Mouse (Mus musculus) hindbrain, embryonic 14.5 days (tissue): ENCODE data around the gene Egfl7. TPM values are rescaled to one million over a fixed set of nuclear protein-coding genes. Genes with fewer than 3 reads are reported as not detected.

Experiments
- ATAC-seq: fragments of 200-750 bp; cut with Nextera tagmentation; 2 replicates; pipeline ENCODE4 v1.8.0; 2017; ENCODE audit warnings: moderate number of reproducible peaks, mild to moderate bottlenecking, moderate TSS enrichment, moderate library complexity; ENCODE audit not compliant: low FRiP score
- DNase-seq: peaks from one replicate; pipeline ENCODE4 v3.0.0-alpha.2; 2015; ENCODE audit warnings: low spot score
- H3K27ac ChIP-seq: fragments of 300-500 bp; sonication (generic); 2 replicates; pipeline ENCODE4 v1.5.1; 2014; ENCODE audit warnings: mild to moderate bottlenecking, moderate library complexity
- H3K27me3 ChIP-seq: fragments of 300-500 bp; sonication (generic); 2 replicates; pipeline ENCODE4 v1.6.1; 2014; ENCODE audit warnings: mild to moderate bottlenecking, low read length, mixed read lengths; ENCODE audit not compliant: control insufficient read depth, insufficient read depth
- H3K36me3 ChIP-seq: fragments of 300-500 bp; sonication (generic); replicated peaks from 2 replicates; pipeline ENCODE4 v1.6.1; 2014; ENCODE audit not compliant: control insufficient read depth, insufficient read depth
- H3K4me1 ChIP-seq: fragments of 300-500 bp; sonication (generic); replicated peaks from 2 replicates; pipeline ENCODE4 v1.6.1; 2014; ENCODE audit warnings: antibody characterized with exemption, low read length, mixed read lengths; ENCODE audit not compliant: control insufficient read depth, insufficient read depth
- H3K4me2 ChIP-seq: fragments of 300-500 bp; sonication (generic); replicated peaks from 2 replicates; pipeline ENCODE4 v1.6.1; 2014; ENCODE audit warnings: mild to moderate bottlenecking, moderate library complexity
- H3K4me3 ChIP-seq: fragments of 300-500 bp; sonication (generic); replicated peaks from 2 replicates; pipeline ENCODE4 v1.5.1; 2014; ENCODE audit warnings: mild to moderate bottlenecking, low read length
- H3K9ac ChIP-seq: fragments of 300-500 bp; sonication (generic); 2 replicates; pipeline ENCODE4 v1.6.1; 2014
- H3K9me3 ChIP-seq: fragments of 300-500 bp; sonication (generic); 2 replicates; pipeline ENCODE4 v1.6.1; 2016; ENCODE audit warnings: low read length; ENCODE audit not compliant: control insufficient read depth
- WGBS: fragments of 180-500 bp; shearing (Covaris S2); extraction: QIAGEN DNeasy Blood & Tissue Kit; methylation state at CpG from one replicate; pipeline ENCODE4 v1.1.7; 2014; 5-methylcytosine and 5-hydroxymethylcytosine counted together
- polyA plus RNA-seq: library from polyadenylated mRNA; unstranded; fragments of >200 nt; fragmentation: Nextera tagmentation; extraction: Ambion mirVana; gene quantifications from 2 replicates; pipeline ENCODE4 v1.2.1, GENCODE M21; 2014

Egfl7 gene
- polyA plus RNA-seq, 1 experiment from 2014 or later, result 69.2 TPM

GRCm38 (mm10) chr2:26585713-26586112 lies 5.9 kb downstream of the Egfl7 start:
- Histone ChIP-seq H3K36me3 (no peaks in the 10 kb centered on the region), H3K9ac (0 out of 2 replicates have a peak overlapping the region, but pooled peaks have one; percentile 10), H3K4me1 (peaks cover 13% of the 10 kb centered on the region), H3K27ac (0 out of 2 replicates have a peak overlapping the region, but pooled peaks have one; percentile 36), H3K4me2 (no peak overlapping the region), H3K9me3 (no peaks in the 10 kb centered on the region), H3K4me3 (peak overlapping the region; percentile 59), H3K27me3 (no peaks in the 10 kb centered on the region)
- no peak for ATAC-seq
- DNase-seq, result no peak
- 67% methylated on average over 6 of the region's 6 CpGs for WGBS

- DNase-seq, result peak; percentile 66
- H3K27ac ChIP-seq, result peak within 1 kb of the TSS; percentile 36; the same call in 1 of the 2 replicates
- peaks cover 13% of the 10 kb centered on the region for H3K4me1 ChIP-seq
- ATAC-seq, result peak; percentile 84
- 1% methylated on average over 58 of the region's 65 CpGs for WGBS
- peak within 1 kb of the TSS; percentile 59 for H3K4me3 ChIP-seq
- no peaks in the 10 kb centered on the region for H3K9me3 ChIP-seq
- no peaks in the 10 kb centered on the region for H3K36me3 ChIP-seq
- H3K4me2 ChIP-seq, result peak within 1 kb of the TSS; percentile 87
- H3K27me3 ChIP-seq, result no peaks in the 10 kb centered on the region
- H3K9ac ChIP-seq, result peak within 1 kb of the TSS; percentile 73
Measured at GRCm38 (mm10) chr2:26586294-26587043, 6.7 kb downstream of the Egfl7 start, which contains the start of gene Gm20532. Gene Gm20532 (plus strand): TSS chr2:26586639.

GRCm38 (mm10) chr2:26587044-26587405 lies 7.2 kb downstream of the Egfl7 start:
- no peak for DNase-seq
- no peak; the same call in 1 of the 2 replicates for ATAC-seq
- peak overlapping the region; percentile 87 for H3K4me2 ChIP-seq

GRCm38 (mm10) chr2:26588573-26588972 lies 8.8 kb downstream of the Egfl7 start:
- H3K27me3 ChIP-seq, result no peaks in the 10 kb centered on the region
- H3K4me1 ChIP-seq, result peaks cover 13% of the 10 kb centered on the region
- 55% methylated on average over 4 of the region's 4 CpGs for WGBS
- ATAC-seq (no peak), DNase-seq (no peak)
- H3K4me2 ChIP-seq, result 0 out of 2 replicates have a peak overlapping the region, but pooled peaks have one; percentile 25
- no peaks in the 10 kb centered on the region for H3K9me3 ChIP-seq
- H3K27ac ChIP-seq, result peak overlapping the region; percentile 24; the same call in 1 of the 2 replicates
- H3K9ac ChIP-seq, result 0 out of 2 replicates have a peak overlapping the region, but pooled peaks have one; percentile 24
- no peak overlapping the region; the same call in 1 of the 2 replicates for H3K4me3 ChIP-seq
- H3K36me3 ChIP-seq, result no peaks in the 10 kb centered on the region

More at GRCm38 (mm10) chr2:26587044-26587405, 7.2 kb downstream of the Egfl7 start:
- H3K36me3 ChIP-seq, result no peaks in the 10 kb centered on the region
- H3K9me3 ChIP-seq, result no peaks in the 10 kb centered on the region
- peak overlapping the region; percentile 23; the same call in 1 of the 2 replicates for H3K27ac ChIP-seq
- peaks cover 13% of the 10 kb centered on the region for H3K4me1 ChIP-seq
- H3K27me3 ChIP-seq, result no peaks in the 10 kb centered on the region
- H3K9ac ChIP-seq, result peak overlapping the region; percentile 73
- peak overlapping the region; percentile 59 for H3K4me3 ChIP-seq
- 5% methylated on average over 11 of the region's 11 CpGs for WGBS

- no peak for ATAC-seq
- no peak overlapping the region; the same call in 1 of the 2 replicates for H3K4me3 ChIP-seq
- WGBS, result 89% methylated on average over 10 of the region's 10 CpGs
Measured at GRCm38 (mm10) chr2:26589284-26589683, 9.5 kb downstream of the Egfl7 start.

GRCm38 (mm10) chr2:26590282-26590681 lies 10.5 kb downstream of the Egfl7 start:
- no peaks in the 10 kb centered on the region for H3K36me3 ChIP-seq
- H3K4me2 ChIP-seq, result no peak overlapping the region
- no peak overlapping the region for H3K27ac ChIP-seq
- H3K27me3 ChIP-seq, result no peaks in the 10 kb centered on the region
- H3K4me1 ChIP-seq, result peaks cover 13% of the 10 kb centered on the region
- no peak for DNase-seq
- ATAC-seq, result no peak
- no peak overlapping the region for H3K4me3 ChIP-seq
- H3K9ac ChIP-seq, result no peak overlapping the region
- no peaks in the 10 kb centered on the region for H3K9me3 ChIP-seq
- 90% methylated on average over 7 of the region's 7 CpGs for WGBS

More at GRCm38 (mm10) chr2:26589284-26589683, 9.5 kb downstream of the Egfl7 start:
- DNase-seq, result no peak
- no peak overlapping the region for H3K27ac ChIP-seq
- H3K27me3 ChIP-seq, result no peaks in the 10 kb centered on the region
- no peaks in the 10 kb centered on the region for H3K9me3 ChIP-seq
- no peak overlapping the region for H3K9ac ChIP-seq
- H3K36me3 ChIP-seq, result no peaks in the 10 kb centered on the region
- 0 out of 2 replicates have a peak overlapping the region, but pooled peaks have one; percentile 4 for H3K4me2 ChIP-seq
- H3K4me1 ChIP-seq, result peaks cover 13% of the 10 kb centered on the region

GRCm38 (mm10) chr2:26590962-26591361 lies 11.1 kb downstream of the Egfl7 start:
- Histone ChIP-seq H3K27me3 (no peaks in the 10 kb centered on the region), H3K4me2 (no peak overlapping the region; the same call in 1 of the 2 replicates), H3K27ac (no peak overlapping the region), H3K4me1 (peaks cover 13% of the 10 kb centered on the region), H3K9ac (no peak overlapping the region), H3K4me3 (no peak overlapping the region), H3K9me3 (no peaks in the 10 kb centered on the region), H3K36me3 (no peaks in the 10 kb centered on the region)
- ATAC-seq, result no peak
- 87% methylated on average over 7 of the region's 7 CpGs for WGBS
- no peak for DNase-seq

GRCm38 (mm10) chr2:26591416-26591815 lies 11.6 kb downstream of the Egfl7 start:
- Histone ChIP-seq H3K27me3 (no peaks in the 10 kb centered on the region), H3K9me3 (no peaks in the 10 kb centered on the region), H3K9ac (no peak overlapping the region), H3K4me3 (no peak overlapping the region), H3K4me1 (peaks cover 10% of the 10 kb centered on the region), H3K27ac (no peak overlapping the region), H3K36me3 (no peaks in the 10 kb centered on the region), H3K4me2 (no peak overlapping the region)
- 85% methylated on average over 12 of the region's 12 CpGs for WGBS
- no peak for DNase-seq
- no peak for ATAC-seq

- Histone ChIP-seq H3K4me1 (no peaks in the 10 kb centered on the region), H3K4me3 (no peak overlapping the region), H3K9me3 (no peaks in the 10 kb centered on the region), H3K36me3 (no peaks in the 10 kb centered on the region), H3K4me2 (no peak overlapping the region), H3K27ac (no peak overlapping the region), H3K27me3 (no peaks in the 10 kb centered on the region), H3K9ac (no peak overlapping the region)
- ATAC-seq (no peak), DNase-seq (no peak)
- WGBS, result 73% methylated on average over 9 of the region's 9 CpGs
Measured at GRCm38 (mm10) chr2:26593211-26594021, 13.6 kb downstream of the Egfl7 start.
